Mouse (Mus musculus) Patski (cell line): ENCODE data around the gene Vav1. TPM values are rescaled to one million over a fixed set of nuclear protein-coding genes. Genes with fewer than 3 reads are reported as not detected.

ENCODE experiments used
- ATAC-seq: fragments of 100-300 bp; one replicate; pipeline ENCODE4 v1.8.0; 2021
- CTCF ChIA-PET: fragments of 350-600 bp; sonication (Branson Sonifier 250); formaldehyde crosslinking; loops from one replicate; lab custom pipeline; 2022; ENCODE audit warnings: inconsistent platforms; lab: Charles Lee
- POLR2A ChIA-PET: fragments of 350-600 bp; sonication (Branson Sonifier 250); formaldehyde crosslinking; loops from one replicate; lab custom pipeline; 2022; ENCODE audit warnings: antibody characterized with exemption, inconsistent platforms; lab: Charles Lee
- DNase-seq: peaks from one replicate; pipeline ENCODE4 v3.0.0-alpha.2; 2011; ENCODE audit warnings: low read depth, low spot score
- H3K27me3 ChIP-seq: fragments of 371-371 bp; one replicate; pipeline ENCODE4 v1.5.1; 2021
- CTCF ChIP-seq: fragments of 100-300 bp; IDR thresholded peaks from one replicate; pipeline ENCODE4 v1.5.1; 2021
- in situ Hi-C: fragments of 300-500 bp; cut with MboI; formaldehyde crosslinking; loops from 3 replicates; pipeline ENCODE4 v1.11.1; 2018; ENCODE audit warnings: low pct_unique_long_range_greater_than_20kb, mixed read lengths
- polyA plus RNA-seq: library from polyadenylated mRNA; unstranded; gene quantifications from one replicate; pipeline ENCODE4 v1.2.3, GENCODE M21; 2021

Vav1 gene
- not detected for polyA plus RNA-seq

GRCm38 (mm10) chr17:57278943-57279590, at the start of gene Vav1:
Gene Vav1, plus strand, starts transcription at chr17:57279100.
- POLR2A ChIA-PET: no interaction called here
- DNase-seq (no peak), ATAC-seq (no peak)
- CTCF ChIA-PET: interaction anchor here (0.9 kb wide), 1 partner anchor 31 kb away, joined by 3 read pairs; the partner anchor contains the start of gene Gpr108
- in situ Hi-C loops: loop anchor here (5.0 kb wide), 1 partner anchor 62 kb away; no protein-coding TSS in a partner anchor
- peaks cover 22% of the 10 kb centered on the region for H3K27me3 ChIP-seq
- no peak for TF ChIP-seq CTCF

GRCm38 (mm10) chr17:57229851-57230727, 48.8 kb upstream of the Vav1 start:
- POLR2A ChIA-PET: interaction anchor here (1.5 kb wide), 1 partner anchor 14 kb away, joined by 5 read pairs; no protein-coding TSS in a partner anchor
- ATAC-seq (no peak), DNase-seq (no peak)
- no peak for TF ChIP-seq CTCF
- no peaks in the 10 kb centered on the region for H3K27me3 ChIP-seq
- in situ Hi-C loops: no loop called here
- CTCF ChIA-PET: interaction anchor here (0.8 to 2.1 kb wide), 5 partner anchors 10 to 105 kb away, joined by 3 to 12 read pairs (median 5); partner anchors contain the start of gene Gpr108

GRCm38 (mm10) chr17:57230728-57231125, 48.2 kb upstream of the Vav1 start:
- DNase-seq: no peak
- ATAC-seq: no peak
- in situ Hi-C loops: no loop called here
- no peak for TF ChIP-seq CTCF
- no peaks in the 10 kb centered on the region for H3K27me3 ChIP-seq
- CTCF ChIA-PET: interaction anchor here (0.9 to 2.1 kb wide), 5 partner anchors 9 to 103 kb away, joined by 3 to 12 read pairs (median 5); partner anchors contain the start of gene Gpr108
- POLR2A ChIA-PET: no interaction called here

GRCm38 (mm10) chr17:57231321-57231771, 47.6 kb upstream of the Vav1 start:
- in situ Hi-C loops: no loop called here
- ChIA-PET POLR2A (interaction anchor here (0.6 kb wide), 1 partner anchor 42 kb away, joined by 4 read pairs; no protein-coding TSS in a partner anchor), CTCF (interaction anchor here (0.9 to 2.1 kb wide), 4 partner anchors 9 to 103 kb away, joined by 3 to 12 read pairs (median 4); partner anchors contain the start of gene Gpr108)
- DNase-seq (no peak), ATAC-seq (no peak)
- no peaks in the 10 kb centered on the region for H3K27me3 ChIP-seq
- no peak for TF ChIP-seq CTCF

GRCm38 (mm10) chr17:57232200-57232599, 46.7 kb upstream of the Vav1 start:
- no peak for DNase-seq
- no peak for TF ChIP-seq CTCF
- in situ Hi-C loops: no loop called here
- ATAC-seq: no peak
- POLR2A ChIA-PET: no interaction called here
- CTCF ChIA-PET: interaction anchor here (2.1 to 3.5 kb wide), 2 partner anchors 12 to 13 kb away, joined by 12 to 17 read pairs; no protein-coding TSS in a partner anchor
- no peaks in the 10 kb centered on the region for H3K27me3 ChIP-seq

GRCm38 (mm10) chr17:57233038-57233437, 45.9 kb upstream of the Vav1 start:
- TF ChIP-seq CTCF: no peak
- ChIA-PET POLR2A (interaction anchor here (1.0 kb wide), 1 partner anchor 14 kb away, joined by 3 read pairs; no protein-coding TSS in a partner anchor), CTCF (interaction anchor here (1.0 to 3.5 kb wide), 2 partner anchors 13 to 102 kb away, joined by 3 to 17 read pairs; no protein-coding TSS in a partner anchor)
- DNase-seq: no peak
- no peak for ATAC-seq
- H3K27me3 ChIP-seq: no peaks in the 10 kb centered on the region
- in situ Hi-C loops: no loop called here

- POLR2A ChIA-PET: interaction anchor here (0.6 kb wide), 2 partner anchors 12 to 40 kb away, joined by 3 to 5 read pairs; no protein-coding TSS in a partner anchor
- H3K27me3 ChIP-seq: no peaks in the 10 kb centered on the region
- CTCF ChIA-PET: interaction anchor here (1.2 to 3.5 kb wide), 3 partner anchors 11 to 17 kb away, joined by 3 to 17 read pairs (median 3); no protein-coding TSS in a partner anchor
- no peak for ATAC-seq
- TF ChIP-seq CTCF: no peak
- in situ Hi-C loops: no loop called here
- no peak for DNase-seq
These were observed 44.5 kb upstream of the Vav1 start for GRCm38 (mm10) chr17:57234254-57234928.

GRCm38 (mm10) chr17:57235803-57236202, 43.1 kb upstream of the Vav1 start:
- ATAC-seq (no peak), DNase-seq (no peak)
- in situ Hi-C loops: no loop called here
- CTCF ChIA-PET: interaction anchor here (3.5 kb wide), 1 partner anchor 16 kb away, joined by 17 read pairs; no protein-coding TSS in a partner anchor
- no peak for TF ChIP-seq CTCF
- POLR2A ChIA-PET: no interaction called here
- no peaks in the 10 kb centered on the region for H3K27me3 ChIP-seq

GRCm38 (mm10) chr17:57237181-57237580, 41.7 kb upstream of the Vav1 start:
- no peaks in the 10 kb centered on the region for H3K27me3 ChIP-seq
- ChIA-PET CTCF (no interaction called here), POLR2A (no interaction called here)
- DNase-seq (no peak), ATAC-seq (no peak)
- no peak for TF ChIP-seq CTCF
- in situ Hi-C loops: no loop called here
